13 mouse cellular contexts compared by ENCODE assay signal in genomic region chr9:123503171-123503834, GRCm38 (mm10). TPM values are rescaled to one million over a fixed set of nuclear protein-coding genes. Genes with fewer than 3 reads are reported as not detected.
A peak's percentile ranks its signal among the peaks of the same experiment; 100 is the strongest.
DNase-seq lines count a peak whose midpoint lies in the region; ATAC-seq and TF ChIP-seq lines count a peak whose summit lies in the region.
"Had no signal": no experiment of that assay in that cellular context is flagged by ENCODE, and none has a peak within 500 bp of the region (broad histone marks: within the 10 kb centered on the region; RNA-seq: fewer than 3 reads in every experiment).

No protein-coding gene starts in this region.

- peak; percentile 84 for ATAC-seq in frontal cortex, adult (ENCODE audit: low TSS enrichment)

- WGBS in olfactory bulb, adult 2 months, result 25% methylated on average over 5 of the region's 5 CpGs

- no peak for TF ChIP-seq POLR2A in bone marrow macrophage, adult 2 months (IDR thresholded peaks at IDR 0.05; ENCODE audit: borderline replicate concordance, low read depth, low read length)
- no peak for TF ChIP-seq POLR2A in olfactory bulb, adult 2 months (IDR thresholded peaks at IDR 0.05; ENCODE audit: insufficient read depth, low read depth, low read length)

- DNase-seq in left cerebral cortex, adult 18-20 months (ENCODE audit: low spot score in 2 of 2), result peak; percentile 48 to 59
- DNase-seq in left cerebral cortex, adult 11 months (ENCODE audit: low spot score), result no peak
- DNase-seq in ovary, postnatal 10 days (ENCODE audit: low spot score), result no peak
- no peak for DNase-seq in thymus, postnatal 0 days (ENCODE audit: low spot score)
- DNase-seq: cerebellum, postnatal 25 days; gastrocnemius, postnatal 14 days; lung, adult 2 months had no signal

- H3K4me3 ChIP-seq in bone marrow macrophage, adult 2 months (ENCODE audit: insufficient read depth, low read length), result no peak overlapping the region
- no peak overlapping the region for H3K4me3 ChIP-seq in olfactory bulb, adult 2 months (ENCODE audit: insufficient read depth, low read depth, low read length)
- H3K4me3 ChIP-seq: hindbrain, embryonic 15.5 days; midbrain, embryonic 10.5 days had no signal

- peak overlapping the region; percentile 4; the same call in 1 of the 2 replicates for H3K27ac ChIP-seq in bone marrow macrophage, adult 2 months (ENCODE audit: insufficient read depth, low read depth, low read length)
- peak overlapping the region; percentile 51 for H3K27ac ChIP-seq in olfactory bulb, adult 2 months (ENCODE audit: insufficient read depth, low read depth, low read length)
- H3K27ac ChIP-seq: hindbrain, embryonic 15.5 days; kidney, postnatal 0 days; midbrain, embryonic 10.5 days had no signal

- TF ChIP-seq CTCF in bone marrow macrophage, adult 2 months (IDR thresholded peaks at IDR 0.05; ENCODE audit: low read depth, low read length), result no peak
- TF ChIP-seq CTCF in olfactory bulb, adult 2 months (IDR thresholded peaks at IDR 0.05; ENCODE audit: insufficient read depth, low read depth, low read length), result no peak

- H3K4me1 ChIP-seq in bone marrow macrophage, adult 2 months (ENCODE audit: control insufficient read depth, insufficient read depth, low read length), result peaks cover 32% of the 10 kb centered on the region
- H3K4me1 ChIP-seq in olfactory bulb, adult 2 months (ENCODE audit: control insufficient read depth, insufficient read depth, low read length), result peaks cover 4% of the 10 kb centered on the region
- H3K4me1 ChIP-seq: hindbrain, embryonic 15.5 days; midbrain, embryonic 10.5 days had no signal

RNA-seq across cellular contexts. Expression of gene Limd1, which starts 24.8 kb away (rescaled TPM):
- 1 to 10 TPM; 5.9 to 6.4 TPM for total RNA-seq in left cerebral cortex, adult 18-20 months (2021)
- 35.2 and 36.1 TPM in 2 replicates for polyA plus RNA-seq in bone marrow macrophage, adult 2 months (2012; ENCODE audit: insufficient read depth, insufficient read length, missing spikeins)
- polyA plus RNA-seq in olfactory bulb, adult 2 months (2012; ENCODE audit: insufficient read depth, insufficient read length, low replicate concordance, missing spikeins), result not detected in 2 replicates
- polyA plus RNA-seq in thymus, postnatal 0 days (2015; fragmentation: Nextera tagmentation; extraction: Ambion mirVana), result 33.6 and 33.7 TPM in 2 replicates

RNA-seq across cellular contexts. Expression of gene Sacm1l, which starts 26.3 kb away (rescaled TPM):
- total RNA-seq in left cerebral cortex, adult 18-20 months (2021), result 10 to 100 TPM; 69.3 to 70.2 TPM
- polyA plus RNA-seq in bone marrow macrophage, adult 2 months (2012; ENCODE audit: insufficient read depth, insufficient read length, missing spikeins), result 34.8 and 37.9 TPM in 2 replicates
- not detected in 2 replicates for polyA plus RNA-seq in olfactory bulb, adult 2 months (2012; ENCODE audit: insufficient read depth, insufficient read length, low replicate concordance, missing spikeins)
- 46.7 and 47.3 TPM in 2 replicates for polyA plus RNA-seq in thymus, postnatal 0 days (2015; fragmentation: Nextera tagmentation; extraction: Ambion mirVana)

Comparison
In these comparisons a context has a peak if more than half of its experiments do, and no peak if none do; other contexts are left out.
1. DNase-seq: peak in left cerebral cortex, adult 18-20 months (2 of 2); none in left cerebral cortex, adult 11 months (single experiment), ovary, postnatal 10 days (single experiment) and thymus, postnatal 0 days (single experiment).
2. RNA of gene Limd1, which starts 24.8 kb away (polyA plus RNA-seq): 35.2 to 36.1 TPM in bone marrow macrophage, adult 2 months and 33.6 to 33.7 TPM in thymus, postnatal 0 days; not detected in olfactory bulb, adult 2 months; every median in the first group is over 10 times any median in the second.